Comparison of ENCODE assay signal across 14 mouse cellular contexts in genomic region chr15:21109889-21110500, GRCm38 (mm10).
DNase-seq lines count a peak whose midpoint lies in the region; ATAC-seq and TF ChIP-seq lines count a peak whose summit lies in the region.
"Had no signal": no experiment of that assay in that cellular context is flagged by ENCODE, and none has a peak within 500 bp of the region (broad histone marks: within the 10 kb centered on the region; RNA-seq: fewer than 3 reads in every experiment).

No protein-coding gene starts in this region.

- no peak overlapping the region for H3K9ac ChIP-seq in heart, embryonic 14.5 days (ENCODE audit: low read length)
- no peak overlapping the region for H3K9ac ChIP-seq in heart, embryonic 11.5 days (ENCODE audit: low read depth, low read length)
- no peak overlapping the region for H3K9ac ChIP-seq in forebrain, embryonic 15.5 days (replicated peaks)
- H3K9ac ChIP-seq in midbrain, embryonic 14.5 days (replicated peaks; ENCODE audit: low read length), result no peak overlapping the region
- H3K9ac ChIP-seq: liver, embryonic 14.5 days had no signal

- TF ChIP-seq POLR2A in brain, embryonic 14.5 days (IDR thresholded peaks at IDR 0.05; ENCODE audit: borderline replicate concordance, extremely low read depth, insufficient read depth, insufficient read length, poor library complexity, severe bottlenecking), result no peak

- H3K27me3 ChIP-seq in heart, embryonic 14.5 days (ENCODE audit: control insufficient read depth, insufficient read depth, low read length), result no peaks in the 10 kb centered on the region; the same call in 1 of the 2 replicates
- no peaks in the 10 kb centered on the region for H3K27me3 ChIP-seq in heart, embryonic 11.5 days (ENCODE audit: control insufficient read depth, insufficient read depth, low read length)
- H3K27me3 ChIP-seq in forebrain, embryonic 15.5 days, result no peaks in the 10 kb centered on the region
- H3K27me3 ChIP-seq in midbrain, embryonic 14.5 days (ENCODE audit: control insufficient read depth, insufficient read depth, low read length), result no peaks in the 10 kb centered on the region

- DNase-seq in brain, embryonic 14.5 days (ENCODE audit: low read depth), result peak; percentile 84
- peak; percentile 18 for DNase-seq in midbrain, embryonic 14.5 days
- no peak for DNase-seq in urinary bladder, postnatal 36 days (ENCODE audit: low spot score in 2 of 2)
- DNase-seq in frontal cortex, postnatal 10 days (ENCODE audit: low spot score in 2 of 2), result no peak
- DNase-seq: adrenal gland, postnatal 25 days; cerebellum, adult 2 months; thymus, postnatal 14 days had no signal

- peak overlapping the region; percentile 60; the same call in 1 of the 2 replicates for H3K4me2 ChIP-seq in heart, embryonic 14.5 days (ENCODE audit: low read length)
- no peak overlapping the region for H3K4me2 ChIP-seq in heart, embryonic 11.5 days
- H3K4me2 ChIP-seq in forebrain, embryonic 15.5 days (replicated peaks), result peak overlapping the region; percentile 37
- H3K4me2 ChIP-seq in midbrain, embryonic 14.5 days (ENCODE audit: low read length), result peak overlapping the region; percentile 67

- 0 out of 4 replicates have a peak overlapping the region, but pooled peaks of 1 of the 2 experiments have one; percentile 41 for H3K4me3 ChIP-seq in heart, embryonic 14.5 days (ENCODE audit: control insufficient read depth in 1 of 2, insufficient read depth in 1 of 2, low read depth in 1 of 2, low read length in 2 of 2)
- no peak overlapping the region for H3K4me3 ChIP-seq in heart, embryonic 11.5 days (ENCODE audit: low read depth, low read length)
- H3K4me3 ChIP-seq in forebrain, embryonic 15.5 days, result peak overlapping the region; percentile 4; the same call in 1 of the 2 replicates
- no peak overlapping the region for H3K4me3 ChIP-seq in midbrain, embryonic 14.5 days (replicated peaks; ENCODE audit: low read depth, low read length)

- H3K27ac ChIP-seq in heart, embryonic 14.5 days (replicated peaks in 1 of 2; ENCODE audit: control insufficient read depth in 1 of 2, insufficient read depth in 1 of 2, low read depth in 2 of 2, low read length in 2 of 2), result no peak overlapping the region
- no peak overlapping the region for H3K27ac ChIP-seq in heart, embryonic 11.5 days (ENCODE audit: low read depth, low read length)
- 0 out of 2 replicates have a peak overlapping the region, but pooled peaks have one; percentile 23 for H3K27ac ChIP-seq in forebrain, embryonic 15.5 days (replicated peaks)
- H3K27ac ChIP-seq in midbrain, embryonic 14.5 days (replicated peaks; ENCODE audit: low read depth, low read length), result no peak overlapping the region
- H3K27ac ChIP-seq: kidney, postnatal 0 days; liver, embryonic 14.5 days had no signal

- H3K36me3 ChIP-seq in heart, embryonic 14.5 days (ENCODE audit: control insufficient read depth, insufficient read depth, low read length), result no peaks in the 10 kb centered on the region
- H3K36me3 ChIP-seq in heart, embryonic 11.5 days (ENCODE audit: control insufficient read depth, insufficient read depth, low read length), result no peaks in the 10 kb centered on the region
- no peaks in the 10 kb centered on the region for H3K36me3 ChIP-seq in forebrain, embryonic 15.5 days
- no peaks in the 10 kb centered on the region for H3K36me3 ChIP-seq in midbrain, embryonic 14.5 days (ENCODE audit: control insufficient read depth, insufficient read depth, low read length)

- no peak for ATAC-seq in heart, embryonic 14.5 days (ENCODE audit: insufficient number of reproducible peaks, insufficient read depth, low FRiP score, low read depth)
- no peak for ATAC-seq in heart, embryonic 11.5 days (replicated peaks; ENCODE audit: insufficient number of reproducible peaks, low FRiP score, low TSS enrichment)
- ATAC-seq in forebrain, embryonic 15.5 days (replicated peaks), result peak; percentile 89
- peak; percentile 55; the same call in 1 of the 2 replicates for ATAC-seq in midbrain, embryonic 14.5 days (ENCODE audit: low FRiP score, low TSS enrichment)
- ATAC-seq in megakaryocyte-erythroid progenitor cell, adult 5-6 weeks (replicated peaks; ENCODE audit: low FRiP score, low TSS enrichment, poor library complexity, severe bottlenecking), result no peak
- ATAC-seq: CD4-positive, CD25-positive, alpha-beta regulatory T cell, adult 4 months had no signal

- 87% methylated on average over 4 of the region's 4 CpGs for WGBS in heart, embryonic 14.5 days
- 70% methylated on average over 4 of the region's 4 CpGs for WGBS in heart, embryonic 11.5 days (ENCODE audit: insufficient replicate concordance)
- WGBS in forebrain, embryonic 15.5 days, result 41% methylated on average over 4 of the region's 4 CpGs
- WGBS in midbrain, embryonic 14.5 days, result 54% methylated on average over 4 of the region's 4 CpGs

- no peaks in the 10 kb centered on the region for H3K9me3 ChIP-seq in heart, embryonic 14.5 days (ENCODE audit: control insufficient read depth, low read length)
- no peaks in the 10 kb centered on the region for H3K9me3 ChIP-seq in heart, embryonic 11.5 days (replicated peaks; ENCODE audit: control insufficient read depth, low read length)
- no peaks in the 10 kb centered on the region for H3K9me3 ChIP-seq in forebrain, embryonic 15.5 days
- no peaks in the 10 kb centered on the region for H3K9me3 ChIP-seq in midbrain, embryonic 14.5 days (ENCODE audit: control insufficient read depth, low read length)

- no peaks in the 10 kb centered on the region; a peak in 1 of 4 replicates for H3K4me1 ChIP-seq in heart, embryonic 14.5 days (ENCODE audit: control insufficient read depth in 2 of 2, insufficient read depth in 2 of 2, low read length in 2 of 2)
- H3K4me1 ChIP-seq in heart, embryonic 11.5 days (ENCODE audit: control insufficient read depth, insufficient read depth, low read length), result no peaks in the 10 kb centered on the region
- H3K4me1 ChIP-seq in forebrain, embryonic 15.5 days, result peaks cover 23% of the 10 kb centered on the region
- H3K4me1 ChIP-seq in midbrain, embryonic 14.5 days (ENCODE audit: control insufficient read depth, insufficient read depth, low read length), result peaks cover 11% of the 10 kb centered on the region; the same call in 1 of the 2 replicates

- no peak for TF ChIP-seq CTCF in brain, embryonic 14.5 days (IDR thresholded peaks at IDR 0.05; ENCODE audit: borderline replicate concordance, extremely low read depth, insufficient read depth, insufficient read length)

Comparison
In these comparisons a context has a peak if more than half of its experiments do, and no peak if none do; other contexts are left out.
1. ATAC-seq: peak in forebrain, embryonic 15.5 days (single experiment) and midbrain, embryonic 14.5 days (single experiment); none in heart, embryonic 14.5 days (single experiment), heart, embryonic 11.5 days (single experiment) and megakaryocyte-erythroid progenitor cell, adult 5-6 weeks (single experiment).
2. DNase-seq: peak in brain, embryonic 14.5 days (single experiment) and midbrain, embryonic 14.5 days (single experiment); none in urinary bladder, postnatal 36 days (0 of 2) and frontal cortex, postnatal 10 days (0 of 2).